Mouse (Mus musculus) c-Kit-positive CD71-positive TER-119-negative erythroid progenitor cells, embryonic 14.5 days (primary cell): ENCODE measurements at regions not wholly inside any gene's neighbourhood (a gene's known extent, or its start where the extent isn't known, plus 50 kb on each side); places are given as distances from the start of the nearest gene placed in this dataset.

ENCODE experiments used
- DNase-seq: peaks from one replicate; pipeline ENCODE4 v3.0.0-alpha.2; 2013; ENCODE audit warnings: low read depth

DNA sequence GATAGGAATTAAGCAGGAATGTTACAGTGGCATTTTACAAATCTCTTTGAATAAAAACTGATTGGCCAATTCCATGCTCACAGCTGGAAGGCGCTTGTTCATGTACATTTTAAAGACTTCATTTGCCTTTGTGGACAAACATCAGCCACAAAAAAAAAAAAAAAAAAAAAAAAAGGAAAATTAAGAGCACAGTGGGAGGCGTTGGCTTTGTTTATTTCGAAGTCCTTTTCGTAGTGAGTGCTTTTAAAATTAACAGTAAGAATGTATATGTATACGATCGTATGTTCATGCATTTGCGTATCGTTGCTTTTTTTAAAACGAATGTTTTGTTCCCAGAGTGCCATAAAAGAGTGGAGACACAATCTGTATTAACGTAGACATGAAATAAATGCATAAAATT lies 250.6 kb upstream of the Nfe2l3 start:
- no peak for DNase-seq

DNA sequence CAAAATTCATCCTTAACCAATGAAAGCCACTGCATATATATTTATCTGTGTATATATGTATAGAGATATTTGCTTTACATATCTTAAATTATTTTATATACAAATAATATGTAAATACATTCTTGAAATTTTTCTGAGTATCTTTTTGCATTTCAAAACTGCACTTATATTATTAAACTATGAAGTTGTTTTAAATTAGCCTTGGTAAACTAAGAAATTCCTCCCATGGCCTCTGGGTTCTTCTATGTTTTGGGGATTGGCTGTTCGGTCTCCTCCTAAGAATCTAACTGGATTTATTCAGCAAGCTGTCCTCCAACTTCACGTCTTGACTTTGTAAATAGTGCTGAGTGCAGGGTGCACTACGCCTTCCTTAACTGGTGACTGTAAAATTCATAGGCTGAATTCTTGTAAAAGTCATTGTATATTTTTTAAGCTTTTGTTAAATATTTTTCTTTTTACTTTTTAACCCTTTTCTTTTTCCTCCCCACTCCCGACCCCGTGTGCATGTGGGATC lies 249.6 kb upstream of the Nfe2l3 start:
- DNase-seq: no peak

DNA sequence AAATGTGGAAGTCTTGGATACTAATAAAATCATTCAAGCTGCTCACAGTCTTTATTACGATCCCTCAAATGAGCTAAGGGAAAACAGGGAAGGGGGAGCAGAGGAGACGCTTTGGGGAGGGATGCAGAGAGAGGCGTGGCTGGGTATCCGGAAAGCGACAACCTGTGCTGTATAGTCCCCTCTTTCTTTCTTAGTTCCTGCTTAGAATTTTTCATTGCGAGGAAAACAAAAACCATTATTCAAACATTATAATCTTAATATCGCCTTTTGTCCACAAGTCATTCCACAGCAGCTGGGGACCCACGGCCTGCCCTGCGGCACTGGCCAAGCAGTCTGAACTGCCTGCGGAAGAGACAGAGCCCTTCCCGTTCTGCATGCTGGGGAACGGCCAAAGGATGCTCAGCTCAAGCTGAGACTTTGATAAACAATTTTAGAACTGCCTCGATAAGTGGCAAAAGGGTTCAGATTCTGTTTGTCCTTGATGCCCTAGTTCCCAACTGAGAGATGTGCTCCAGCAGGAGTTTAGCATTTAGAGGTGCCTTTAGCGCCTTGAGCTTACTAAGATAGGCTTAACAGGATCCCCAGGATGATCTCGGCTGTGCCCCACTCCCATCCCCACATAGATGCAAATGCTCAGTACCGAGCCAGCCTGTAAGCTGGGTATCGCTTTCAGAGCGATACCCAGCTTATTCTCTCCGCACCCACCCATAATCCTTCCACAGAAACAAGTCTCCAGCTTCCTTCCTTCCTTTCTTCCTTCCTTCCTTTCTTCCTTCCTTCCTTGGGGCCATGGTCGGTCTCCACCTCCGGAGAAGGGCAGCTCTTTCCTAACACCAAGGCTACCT lies 248.7 kb upstream of the Nfe2l3 start:
- no peak for DNase-seq

DNA sequence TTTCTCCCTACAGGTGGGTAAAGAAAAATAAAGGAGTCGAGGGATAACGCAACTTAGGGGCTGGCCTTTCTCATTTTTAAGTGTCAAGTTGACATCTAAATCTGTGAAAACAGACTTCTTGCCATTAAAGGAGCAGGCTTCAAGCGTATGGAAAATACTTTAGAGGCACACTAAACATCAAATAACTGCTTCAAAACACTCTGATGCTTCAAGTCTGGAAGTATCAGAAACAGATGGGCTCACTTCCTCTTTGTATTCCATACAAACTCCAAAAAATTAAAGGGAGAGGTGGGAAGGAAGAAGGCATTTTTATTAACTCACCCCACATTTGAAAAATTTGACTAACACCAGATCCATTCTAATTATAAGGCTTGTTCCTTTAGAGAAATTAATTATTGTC lies 248.0 kb upstream of the Nfe2l3 start:
- no peak for DNase-seq

DNA sequence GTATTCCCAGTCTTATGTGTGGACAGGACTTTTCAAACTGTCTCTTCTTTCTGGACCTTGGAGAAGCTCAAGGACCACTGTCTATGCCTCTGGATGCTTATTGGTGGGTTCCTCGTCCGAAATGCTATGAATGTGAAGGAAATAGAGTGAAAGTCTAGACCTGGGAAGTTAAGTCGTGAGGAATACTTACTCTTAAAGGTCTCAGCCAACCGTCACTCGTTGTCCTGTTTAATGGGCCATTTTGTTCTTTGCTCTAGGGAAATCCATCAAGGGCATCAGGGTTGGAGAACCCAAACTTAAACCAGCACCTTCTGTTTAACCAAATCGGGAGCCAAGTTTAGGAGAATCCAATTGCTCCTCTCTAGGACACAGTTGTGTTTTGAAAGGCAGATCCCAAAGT lies 247.3 kb upstream of the Nfe2l3 start:
- DNase-seq: no peak

DNA sequence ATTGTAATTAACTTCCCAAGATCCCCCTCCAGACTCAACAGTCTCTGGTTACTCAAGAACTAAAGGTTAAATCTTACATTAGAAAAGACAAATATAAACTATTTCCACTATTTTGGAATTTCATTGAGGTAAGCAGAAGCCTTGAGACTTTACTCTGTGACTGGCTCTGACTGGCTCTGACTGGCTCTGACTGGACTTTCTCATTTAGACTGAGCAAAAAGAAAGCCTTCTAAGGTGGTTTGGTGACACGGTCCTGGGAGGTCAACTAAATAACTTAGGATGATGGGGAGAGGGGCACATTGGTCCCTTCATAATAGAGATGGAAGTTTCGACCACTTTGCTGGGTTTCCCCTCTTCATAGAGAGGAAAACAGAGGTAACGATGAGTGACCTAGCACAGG lies 243.3 kb upstream of the Nfe2l3 start:
- no peak for DNase-seq

DNA sequence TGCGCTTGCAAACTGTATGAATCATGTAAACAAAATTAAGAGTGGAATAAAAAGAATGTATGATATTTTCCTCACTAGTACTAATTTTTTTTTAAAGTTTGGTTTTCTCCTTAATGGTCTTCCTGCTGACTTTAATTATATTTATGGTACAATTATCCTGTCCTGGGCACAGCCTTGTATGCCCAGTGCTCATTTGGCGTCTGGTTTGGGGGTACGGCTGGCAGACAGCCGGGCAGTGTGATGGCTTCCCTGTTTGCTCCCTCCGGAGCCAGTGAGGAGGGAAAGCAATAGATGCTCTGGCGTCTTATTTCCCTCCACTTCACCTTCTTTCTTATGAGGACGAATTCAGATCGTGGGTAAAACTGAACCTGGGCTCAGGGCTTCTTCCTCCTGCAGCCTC lies 239.6 kb upstream of the Nfe2l3 start:
- no peak for DNase-seq

DNA sequence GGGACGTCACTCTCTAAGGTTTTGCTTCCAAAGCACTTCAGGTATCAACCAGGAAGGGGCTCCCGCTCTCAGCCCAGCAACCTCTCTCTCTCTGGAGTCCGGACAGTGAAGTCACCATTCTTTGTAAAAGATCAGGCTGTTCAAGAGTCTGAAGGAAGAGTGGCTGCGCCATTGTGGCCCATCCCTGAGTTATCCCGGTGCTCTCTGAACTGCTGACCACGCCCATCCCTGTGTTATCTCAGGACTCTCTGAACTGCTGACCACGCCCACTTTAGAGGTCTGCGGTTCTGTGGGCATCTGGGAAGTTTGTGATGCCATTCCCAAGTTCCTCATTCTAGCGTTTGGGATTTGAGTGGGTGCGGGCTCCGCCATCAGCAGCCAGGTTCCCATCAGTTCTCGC lies 239.1 kb upstream of the Nfe2l3 start:
- no peak for DNase-seq

DNA sequence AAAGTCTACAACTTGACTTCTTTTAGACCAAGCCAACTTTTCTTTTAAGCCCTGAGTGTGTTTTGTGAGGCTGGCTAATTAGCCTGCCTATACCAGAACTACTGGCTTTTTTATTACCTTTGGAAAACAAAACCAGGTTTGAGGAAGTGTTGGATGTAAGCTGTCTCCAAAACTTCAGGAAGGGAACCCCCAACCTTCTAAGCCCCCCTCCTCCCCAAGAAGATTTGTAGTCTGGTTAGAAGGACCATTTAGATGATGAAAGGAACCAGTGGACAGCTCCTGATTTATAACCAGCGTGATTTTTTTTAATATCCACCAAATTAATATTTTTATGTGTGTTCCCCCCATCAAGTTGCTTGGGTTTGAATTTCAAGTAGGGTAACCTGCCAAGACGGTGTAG lies 236.1 kb upstream of the Nfe2l3 start:
- no peak for DNase-seq

DNA sequence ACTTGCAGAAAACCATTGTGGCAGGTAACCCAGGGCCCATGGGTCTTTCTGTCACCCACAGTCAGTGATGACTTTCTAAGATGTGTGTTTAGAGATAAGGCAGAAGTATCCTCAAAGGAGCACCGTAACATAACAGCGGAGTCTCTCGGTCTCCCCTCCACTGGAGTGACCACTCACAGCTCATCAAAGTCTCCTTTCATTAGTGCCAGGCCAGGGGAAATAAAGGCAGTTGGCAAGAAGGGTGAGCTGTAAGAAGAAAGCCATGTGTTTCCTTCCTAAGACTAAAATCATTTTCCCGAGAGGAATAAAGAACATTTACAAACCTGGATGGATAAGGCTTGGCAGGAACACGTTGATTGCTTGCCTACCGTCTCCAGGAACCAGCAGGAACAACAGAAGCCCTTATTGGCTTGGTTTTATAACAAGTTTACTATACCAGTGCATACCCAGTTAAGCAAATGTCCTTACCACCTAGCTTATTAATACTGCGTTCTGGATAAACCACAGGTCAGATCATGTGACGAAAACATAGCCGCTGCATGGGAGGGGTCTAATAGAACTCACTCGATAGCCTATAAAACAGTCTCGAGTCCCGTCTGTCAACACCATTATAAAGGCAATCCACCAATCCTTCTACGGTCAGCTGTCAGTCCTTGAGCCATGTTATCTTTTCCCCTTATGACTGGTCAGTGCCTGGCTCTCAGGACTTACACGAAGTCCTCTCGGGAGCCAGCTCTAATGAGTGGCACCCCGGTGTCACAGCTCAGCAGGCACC lies 235.3 kb upstream of the Nfe2l3 start:
- DNase-seq: no peak

DNA sequence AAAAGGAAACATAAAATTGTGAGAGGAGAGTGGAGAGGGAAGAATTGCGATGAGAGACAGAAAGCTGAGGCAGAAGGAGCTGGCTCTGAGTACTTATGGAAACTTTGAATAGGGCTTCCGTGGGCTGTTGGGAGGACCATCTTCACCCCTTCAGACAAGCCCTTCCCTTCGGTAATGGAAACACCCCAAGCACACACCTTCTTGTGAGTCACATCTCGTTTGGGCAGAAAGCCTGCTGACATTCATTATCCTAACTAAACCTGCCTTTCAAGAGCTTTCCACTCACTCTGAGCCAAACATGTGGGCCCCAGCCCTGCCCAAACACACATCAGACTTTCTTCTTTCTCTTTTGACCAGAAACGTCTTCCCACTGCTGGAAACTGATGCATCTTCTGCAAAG lies 232.3 kb upstream of the Nfe2l3 start:
- DNase-seq: no peak

DNA sequence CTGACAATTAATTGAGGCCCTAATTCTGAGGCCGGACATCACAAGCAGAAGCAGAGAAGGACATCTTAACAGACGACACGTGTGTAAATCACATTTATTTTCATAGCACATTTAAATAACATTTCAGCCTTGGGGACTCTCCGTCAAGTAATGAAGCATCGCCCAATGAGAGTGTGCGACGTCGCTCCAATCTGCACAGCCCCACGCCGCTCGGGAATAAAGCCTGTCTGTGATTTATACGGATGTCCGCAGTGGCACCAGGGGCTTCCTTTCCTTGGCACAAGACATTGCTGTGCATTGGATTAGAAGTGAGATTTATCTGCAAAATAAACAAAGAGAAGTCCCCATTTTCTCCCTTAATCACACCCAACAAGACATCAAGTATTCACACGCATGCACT lies 231.6 kb upstream of the Nfe2l3 start:
- DNase-seq: no peak

DNA sequence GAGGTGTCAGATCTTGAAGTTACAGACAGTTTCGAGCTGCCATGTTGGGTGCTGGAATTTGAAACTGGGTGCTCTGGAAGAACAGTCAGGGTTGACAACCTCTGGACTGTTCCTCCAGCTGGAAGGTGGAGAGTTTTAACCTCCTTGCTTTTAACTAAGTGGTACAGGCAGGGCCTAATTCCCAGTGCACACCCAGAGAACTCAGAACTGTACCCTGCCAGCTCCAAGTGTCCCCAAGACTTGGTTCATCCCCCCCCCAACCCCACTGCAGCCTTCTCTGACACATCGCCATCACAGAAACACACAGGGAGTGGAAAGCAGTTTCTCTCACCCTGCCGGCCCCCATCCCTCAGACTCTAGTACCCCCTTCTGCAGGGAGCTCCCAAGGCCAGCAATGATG lies 228.2 kb upstream of the Nfe2l3 start:
- DNase-seq: no peak

DNA sequence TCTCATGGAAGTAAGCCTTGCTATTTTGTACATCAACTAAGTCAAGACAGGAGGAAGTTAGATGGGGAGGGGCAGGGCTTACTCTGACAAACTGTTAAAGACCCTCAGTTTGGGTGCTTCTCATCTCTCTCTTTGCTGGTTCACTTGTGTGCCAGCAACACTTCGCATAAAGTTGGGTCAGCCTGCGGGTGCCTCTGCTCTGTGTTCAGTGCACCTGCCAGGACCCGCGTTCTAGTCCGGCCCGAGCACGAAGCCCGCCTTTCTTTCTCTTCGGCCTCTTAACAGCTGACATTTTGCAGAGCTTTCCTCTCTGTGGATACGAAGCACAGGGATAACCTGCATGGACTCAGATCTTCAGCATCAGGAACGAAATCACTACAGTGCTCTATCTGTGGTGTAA lies 227.1 kb upstream of the Nfe2l3 start:
- DNase-seq: no peak

DNA sequence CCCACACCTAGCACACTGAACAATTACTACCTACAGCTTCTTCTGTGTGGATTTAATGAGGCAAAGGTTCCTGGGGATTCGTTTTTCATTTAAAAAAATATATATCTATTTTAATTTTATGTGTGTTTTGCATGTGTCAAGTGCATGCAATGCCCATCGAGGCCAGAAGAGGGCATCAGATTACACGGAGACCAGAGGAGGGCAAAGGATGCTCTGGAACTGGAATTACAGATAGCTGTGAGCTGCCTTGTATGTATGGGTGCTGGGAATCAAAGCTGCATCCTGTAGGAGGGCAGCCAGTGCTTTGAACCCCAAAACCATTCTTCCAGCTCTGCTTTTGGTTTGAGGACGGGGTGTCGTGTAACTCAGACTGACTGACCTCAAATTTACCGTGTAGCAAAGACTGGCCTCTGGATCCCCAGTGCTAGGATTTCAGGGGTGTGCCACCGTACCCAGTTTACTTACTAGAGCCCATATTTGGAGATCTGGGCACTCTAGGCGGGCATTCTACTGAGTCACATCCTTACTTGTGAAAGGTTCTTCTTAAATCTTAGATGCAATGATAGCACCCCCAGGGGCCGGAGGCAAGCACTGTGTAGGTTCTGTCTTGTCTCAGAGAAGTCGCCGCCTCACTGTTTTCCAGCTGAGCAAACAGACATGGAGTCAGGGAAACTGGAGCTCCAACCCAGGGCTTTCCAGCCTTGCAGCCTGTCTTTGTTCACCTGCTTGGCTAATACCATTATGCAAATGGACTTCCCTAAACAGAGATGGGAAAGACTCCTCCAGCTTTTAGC lies 225.6 kb upstream of the Nfe2l3 start:
- no peak for DNase-seq

DNA sequence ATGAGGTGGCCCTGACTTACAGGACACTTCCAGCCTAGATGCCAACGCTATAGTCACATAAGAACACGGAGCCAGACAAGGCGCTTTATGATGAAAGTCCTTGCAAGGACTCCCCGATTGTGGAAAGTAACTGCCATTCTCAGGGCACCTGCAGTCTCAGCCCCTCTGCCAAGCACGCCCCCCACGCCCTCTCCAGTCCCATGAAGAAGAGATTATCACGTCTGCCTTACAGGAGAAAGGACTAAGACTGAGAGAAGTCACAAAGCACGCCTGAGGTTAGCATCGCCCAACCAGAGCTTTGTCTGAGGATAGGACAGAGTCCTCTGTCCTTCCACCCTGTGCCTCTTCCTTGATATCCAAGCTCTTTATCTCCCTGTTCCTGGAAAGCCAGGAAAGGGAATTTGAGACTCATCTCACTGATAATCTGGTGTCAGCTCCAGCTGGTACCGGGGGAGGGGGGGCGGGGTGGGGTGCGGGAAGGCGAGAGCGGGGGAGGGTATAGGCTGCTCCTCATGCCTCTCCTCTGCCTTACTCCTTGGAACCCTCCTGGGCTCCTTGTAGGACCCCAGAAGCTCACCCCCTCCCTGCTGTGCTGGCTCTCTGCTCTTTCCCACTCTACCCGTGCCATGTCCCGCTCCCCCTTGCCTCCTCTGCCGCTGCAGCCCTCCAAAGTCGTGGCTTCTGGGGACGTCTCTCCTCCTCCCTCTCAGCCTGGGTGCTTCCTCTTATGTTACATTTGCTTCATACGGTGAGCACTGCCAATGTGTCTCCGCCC lies 224.7 kb upstream of the Nfe2l3 start:
- no peak for DNase-seq

DNA sequence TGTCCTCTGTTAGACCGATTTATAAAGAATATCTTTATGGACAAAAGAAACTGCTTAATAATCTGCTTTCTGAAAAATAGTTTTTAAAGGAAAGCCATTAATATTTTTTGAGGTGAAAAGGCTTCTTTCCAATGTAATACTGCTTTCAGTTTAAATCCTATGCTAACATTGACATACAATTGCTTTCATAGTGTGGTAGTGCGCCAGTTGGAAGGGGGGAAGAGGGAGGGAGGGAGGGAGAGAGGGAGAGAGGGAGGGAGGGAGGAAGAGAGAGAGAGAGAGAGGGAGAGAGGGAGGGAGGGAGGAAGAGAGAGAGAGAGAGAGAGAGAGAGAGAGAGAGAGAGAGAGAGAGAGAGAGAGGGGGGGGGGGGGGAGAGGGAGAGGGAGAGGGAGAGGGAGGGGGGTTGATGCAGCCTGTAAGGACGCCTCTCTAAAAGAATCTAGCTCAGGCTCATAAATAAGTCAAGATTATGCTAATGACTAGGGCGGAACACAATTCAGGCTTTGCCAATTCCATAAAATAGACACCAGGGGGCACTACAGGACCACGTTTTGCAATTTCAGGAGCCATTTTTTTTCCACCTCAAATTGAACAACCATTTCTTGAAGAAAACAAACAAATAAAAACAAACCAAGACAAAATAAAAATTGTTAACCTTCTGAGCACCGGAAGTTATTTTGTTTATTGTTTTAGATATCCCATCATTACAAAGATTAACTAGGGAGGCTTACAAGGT lies 223.6 kb upstream of the Nfe2l3 start:
- DNase-seq: peak; percentile 76

DNA sequence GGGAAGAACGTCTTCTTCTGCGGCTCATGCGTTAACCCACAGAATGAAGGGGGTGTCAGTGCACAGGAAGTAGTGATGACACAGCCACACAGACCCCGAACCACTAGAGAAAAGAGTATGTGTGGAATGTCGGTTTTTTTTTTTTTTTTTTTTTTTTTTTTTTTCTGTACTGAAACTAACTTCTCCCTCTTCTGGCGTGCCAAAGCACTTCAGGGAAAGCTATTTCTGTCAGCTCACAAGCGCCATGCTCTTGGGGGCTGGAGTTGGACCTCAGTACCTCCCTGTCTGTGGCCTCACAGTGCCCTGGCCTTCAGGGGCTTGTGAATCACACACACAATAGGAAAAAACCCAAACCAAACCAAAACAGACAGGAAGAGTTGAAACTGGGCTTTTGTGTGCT lies 221.1 kb upstream of the Nfe2l3 start:
- DNase-seq: no peak

DNA sequence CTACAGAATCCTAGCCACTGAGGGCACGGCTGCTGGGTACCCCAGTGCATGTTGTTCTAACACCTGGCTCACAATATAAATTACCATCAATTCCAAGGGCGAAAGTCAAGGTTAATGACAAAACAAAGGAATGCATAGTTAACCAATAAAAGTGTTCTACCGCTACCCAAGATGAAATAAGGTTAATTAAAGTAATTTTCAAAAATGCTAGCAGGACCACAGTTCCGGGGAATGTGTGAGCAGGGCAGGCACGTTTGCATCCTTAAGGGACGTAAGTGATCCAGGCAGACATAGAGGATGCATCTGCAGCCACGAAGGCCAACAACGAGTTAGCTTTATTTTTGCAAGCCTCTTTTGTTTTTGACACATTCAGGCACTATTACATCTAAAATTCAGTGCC lies 220.3 kb upstream of the Nfe2l3 start:
- DNase-seq: no peak

DNA sequence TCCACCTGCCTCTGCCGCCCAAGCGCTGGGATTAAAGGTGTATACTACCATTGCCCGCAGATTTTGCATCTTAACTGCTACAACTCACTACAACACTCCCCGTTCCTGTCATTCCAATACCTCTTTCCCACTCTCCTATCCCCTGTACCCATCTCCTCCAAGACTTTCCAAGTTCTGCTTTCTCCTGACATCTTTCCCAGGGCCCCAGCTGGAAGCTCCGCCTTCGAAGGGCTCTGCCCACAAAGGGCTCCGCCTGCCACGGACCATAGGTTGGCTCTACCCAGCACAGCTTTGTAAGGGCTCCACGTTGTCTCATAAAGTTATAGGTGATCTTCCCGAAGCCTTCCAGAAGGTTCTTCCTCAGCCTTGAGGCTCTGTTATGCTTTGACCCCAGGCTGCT lies 217.1 kb upstream of the Nfe2l3 start:
- DNase-seq: no peak

DNA sequence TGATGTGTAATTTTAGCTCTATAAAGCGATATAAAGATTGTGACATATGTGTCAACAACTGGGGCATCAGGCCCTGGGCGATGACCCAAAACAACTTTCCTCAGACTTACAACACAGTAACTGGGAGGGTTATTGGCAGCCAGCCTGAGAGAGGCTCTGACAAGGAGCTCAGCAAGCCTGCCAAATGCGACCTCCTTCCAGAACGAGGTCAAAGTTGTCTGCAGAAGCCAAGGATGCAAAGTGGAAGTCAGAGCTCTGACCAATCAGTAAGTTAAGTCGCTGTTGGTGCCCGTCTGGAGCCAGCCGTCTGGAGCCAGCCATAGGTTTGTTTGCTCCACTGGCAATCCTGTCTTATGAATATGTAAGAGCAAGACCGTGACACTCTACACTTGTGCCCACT lies 216.0 kb upstream of the Nfe2l3 start:
- no peak for DNase-seq
